Mouse (Mus musculus): ENCODE data around the gene Cfap54. TPM values are rescaled to one million over a fixed set of nuclear protein-coding genes. Genes with fewer than 3 reads are reported as not detected.

The Cfap54 gene
- total RNA-seq, 1 experiment from 2014 or later, result 1.0 TPM

- ATAC-seq (replicated peaks; ENCODE audit: insufficient number of reproducible peaks, low FRiP score, low TSS enrichment, poor library complexity, severe bottlenecking), result no peak
Measured at GRCm38 (mm10) chr10:93069721-93070120, 11.7 kb downstream of the Cfap54 start.

- ATAC-seq (replicated peaks; ENCODE audit: insufficient number of reproducible peaks, low FRiP score, low TSS enrichment, poor library complexity, severe bottlenecking), result 0 out of 2 replicates have a peak, but pooled peaks have one; percentile 14
Measured at GRCm38 (mm10) chr10:93069041-93069679, 12.3 kb downstream of the Cfap54 start.

DNA sequence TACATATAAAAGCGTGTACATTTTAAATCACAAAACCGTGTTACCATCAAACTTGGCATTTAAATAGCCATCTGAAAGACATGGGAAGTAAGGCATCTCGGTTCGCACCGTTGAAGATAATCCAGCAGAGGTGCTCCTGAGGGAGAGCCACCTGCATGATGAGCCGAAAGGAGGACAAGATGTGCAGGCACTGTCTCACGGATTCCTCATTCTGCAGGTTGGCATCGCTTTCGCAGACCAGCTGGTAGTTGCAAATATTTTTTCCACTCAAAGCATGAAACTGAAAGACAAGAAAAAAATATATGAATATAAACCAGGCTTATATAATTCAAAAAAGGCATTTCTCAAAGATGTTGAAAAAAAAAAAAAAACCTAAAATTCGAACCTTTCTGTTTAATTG is 16.4 kb downstream of the Cfap54 start:
- no peak for ATAC-seq (replicated peaks; ENCODE audit: insufficient number of reproducible peaks, low FRiP score, low TSS enrichment, poor library complexity, severe bottlenecking)

- no peak for ATAC-seq (replicated peaks; ENCODE audit: insufficient number of reproducible peaks, low FRiP score, low TSS enrichment, poor library complexity, severe bottlenecking)
Measured at GRCm38 (mm10) chr10:93063576-93063975, 17.8 kb downstream of the Cfap54 start.

- no peak for ATAC-seq (replicated peaks; ENCODE audit: insufficient number of reproducible peaks, low FRiP score, low TSS enrichment, poor library complexity, severe bottlenecking)
Measured at GRCm38 (mm10) chr10:93062395-93062794, 19.0 kb downstream of the Cfap54 start.

DNA sequence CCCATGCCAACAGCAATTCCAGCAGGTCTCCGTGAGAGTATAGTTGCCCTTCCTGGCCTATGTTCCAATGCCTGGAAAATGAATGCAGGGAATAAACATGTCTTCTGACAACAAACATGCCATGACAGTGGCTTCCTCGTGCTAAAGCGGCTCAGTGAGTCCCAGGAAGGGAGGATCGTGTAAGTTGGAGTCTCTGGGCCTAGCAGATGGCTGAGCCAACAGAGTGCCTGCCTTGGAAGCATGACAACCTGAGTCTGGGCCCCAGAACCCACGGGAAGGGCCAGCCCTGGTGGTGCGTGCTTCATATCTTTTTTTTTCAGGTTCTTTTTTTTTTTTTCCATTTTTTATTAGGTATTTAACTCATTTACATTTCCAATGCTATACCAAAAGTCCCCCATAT is 27.6 kb downstream of the Cfap54 start:
- no peak for ATAC-seq (replicated peaks; ENCODE audit: insufficient number of reproducible peaks, low FRiP score, low TSS enrichment, poor library complexity, severe bottlenecking)

GRCm38 (mm10) chr10:93053315-93053714 is 28.1 kb downstream of the Cfap54 start:
- ATAC-seq (replicated peaks; ENCODE audit: insufficient number of reproducible peaks, low FRiP score, low TSS enrichment, poor library complexity, severe bottlenecking), result no peak

- ATAC-seq (replicated peaks; ENCODE audit: insufficient number of reproducible peaks, low FRiP score, low TSS enrichment, poor library complexity, severe bottlenecking), result peak; percentile 85
Measured at GRCm38 (mm10) chr10:93051016-93051726, 30.2 kb downstream of the Cfap54 start.

- no peak for ATAC-seq (replicated peaks; ENCODE audit: insufficient number of reproducible peaks, low FRiP score, low TSS enrichment, poor library complexity, severe bottlenecking)
Measured at GRCm38 (mm10) chr10:93050571-93050970, 30.8 kb downstream of the Cfap54 start.

DNA sequence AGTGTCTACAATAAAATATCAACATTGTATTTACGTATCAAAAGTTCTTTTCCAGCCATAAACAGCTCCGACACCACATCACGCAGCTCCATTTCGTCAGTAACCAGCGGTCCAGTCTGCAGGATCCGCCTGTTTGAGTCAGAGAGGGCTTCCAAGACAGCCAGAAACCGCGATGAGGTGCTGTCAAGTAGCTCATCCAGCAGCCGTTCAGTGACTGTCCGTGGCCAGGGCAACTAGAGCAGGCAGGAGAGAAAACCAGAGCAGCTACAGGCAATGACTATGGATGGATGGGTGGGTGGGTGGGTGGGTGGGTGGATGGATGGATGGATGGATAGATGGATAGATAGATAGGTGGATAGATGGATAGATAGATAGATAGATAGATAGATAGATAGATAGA is 38.2 kb downstream of the Cfap54 start:
- ATAC-seq (replicated peaks; ENCODE audit: insufficient number of reproducible peaks, low FRiP score, low TSS enrichment, poor library complexity, severe bottlenecking), result no peak

DNA sequence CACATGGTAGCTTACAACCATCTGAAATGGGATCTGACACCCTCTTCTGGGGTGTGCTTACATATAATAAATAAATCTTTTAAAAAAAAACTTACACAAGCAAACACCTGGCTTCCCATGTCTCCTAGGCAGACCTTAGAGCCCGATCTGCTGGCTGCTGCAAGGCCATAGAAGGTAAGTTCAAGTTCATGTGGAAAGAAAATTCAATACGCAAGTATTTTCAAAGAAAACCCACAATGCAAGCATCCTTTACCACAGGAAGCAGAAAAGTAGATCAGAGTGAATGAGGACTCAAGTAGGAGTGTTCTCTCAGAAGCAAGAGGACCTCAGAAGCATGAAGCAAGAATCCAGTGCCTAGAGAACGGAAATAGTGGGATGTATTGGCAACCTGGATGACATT is 39.6 kb downstream of the Cfap54 start:
- no peak for ATAC-seq (replicated peaks; ENCODE audit: insufficient number of reproducible peaks, low FRiP score, low TSS enrichment, poor library complexity, severe bottlenecking)

DNA sequence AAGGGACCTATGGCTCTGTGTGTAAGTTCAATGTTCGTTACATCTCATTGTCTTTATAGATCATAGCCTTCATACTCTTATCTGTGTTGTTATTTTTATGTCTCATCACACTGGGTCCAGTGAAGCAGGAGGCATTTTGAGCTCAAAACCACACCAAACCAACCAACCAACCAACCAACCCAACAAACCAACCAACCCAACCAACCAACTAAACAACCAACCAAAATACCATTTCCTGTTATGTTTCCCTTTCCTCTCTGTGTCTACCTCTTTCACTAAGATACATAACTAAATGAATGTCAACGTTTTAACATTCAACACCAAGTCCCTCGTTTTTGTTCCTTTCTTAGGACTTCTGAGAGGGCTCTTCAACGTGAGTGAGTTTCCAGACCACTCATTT is 40.0 kb downstream of the Cfap54 start:
- ATAC-seq (replicated peaks; ENCODE audit: insufficient number of reproducible peaks, low FRiP score, low TSS enrichment, poor library complexity, severe bottlenecking), result no peak

DNA sequence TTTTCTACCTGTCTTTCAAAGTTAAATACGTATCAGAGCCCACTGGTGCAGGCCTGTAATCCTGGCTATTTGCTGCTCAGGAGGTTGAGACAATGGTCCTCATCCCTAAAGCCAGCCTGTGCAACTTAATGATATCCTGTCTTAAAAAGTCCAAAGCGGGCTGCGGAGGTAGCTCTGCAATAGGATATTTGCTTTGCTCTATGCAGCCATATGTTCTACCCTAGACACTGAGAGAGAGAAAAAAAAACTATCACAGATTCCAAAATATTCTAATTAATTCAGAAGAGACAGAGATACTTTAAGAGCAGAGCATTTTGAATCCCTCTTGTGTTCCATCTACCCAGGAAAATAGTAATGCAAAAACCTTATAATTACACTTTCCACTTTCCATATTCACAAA is 44.9 kb downstream of the Cfap54 start:
- no peak for ATAC-seq (replicated peaks; ENCODE audit: insufficient number of reproducible peaks, low FRiP score, low TSS enrichment, poor library complexity, severe bottlenecking)

DNA sequence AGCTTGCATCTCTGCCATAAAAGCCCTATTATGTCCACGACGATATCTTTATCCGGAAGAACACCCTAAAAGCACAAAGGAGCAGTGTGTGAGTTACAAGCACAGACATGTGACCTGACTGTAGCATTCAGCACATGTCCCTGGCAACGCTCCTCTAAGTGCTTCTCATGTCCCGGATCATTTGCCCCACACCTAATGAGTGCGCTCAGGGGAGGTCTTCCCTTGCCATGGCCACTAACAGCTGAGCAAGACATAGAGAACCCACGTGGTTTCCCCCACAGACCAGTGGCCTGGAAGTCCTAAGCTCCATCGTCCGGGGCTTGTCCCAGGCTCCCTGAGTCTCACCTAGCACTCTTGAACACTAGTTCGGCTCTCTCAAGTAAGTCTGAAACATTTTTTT is 45.9 kb downstream of the Cfap54 start:
- no peak for ATAC-seq (replicated peaks; ENCODE audit: insufficient number of reproducible peaks, low FRiP score, low TSS enrichment, poor library complexity, severe bottlenecking)

GRCm38 (mm10) chr10:93023295-93023694 is 58.1 kb downstream of the Cfap54 start:
- ATAC-seq (replicated peaks; ENCODE audit: insufficient number of reproducible peaks, low FRiP score, low TSS enrichment, poor library complexity, severe bottlenecking), result no peak

DNA sequence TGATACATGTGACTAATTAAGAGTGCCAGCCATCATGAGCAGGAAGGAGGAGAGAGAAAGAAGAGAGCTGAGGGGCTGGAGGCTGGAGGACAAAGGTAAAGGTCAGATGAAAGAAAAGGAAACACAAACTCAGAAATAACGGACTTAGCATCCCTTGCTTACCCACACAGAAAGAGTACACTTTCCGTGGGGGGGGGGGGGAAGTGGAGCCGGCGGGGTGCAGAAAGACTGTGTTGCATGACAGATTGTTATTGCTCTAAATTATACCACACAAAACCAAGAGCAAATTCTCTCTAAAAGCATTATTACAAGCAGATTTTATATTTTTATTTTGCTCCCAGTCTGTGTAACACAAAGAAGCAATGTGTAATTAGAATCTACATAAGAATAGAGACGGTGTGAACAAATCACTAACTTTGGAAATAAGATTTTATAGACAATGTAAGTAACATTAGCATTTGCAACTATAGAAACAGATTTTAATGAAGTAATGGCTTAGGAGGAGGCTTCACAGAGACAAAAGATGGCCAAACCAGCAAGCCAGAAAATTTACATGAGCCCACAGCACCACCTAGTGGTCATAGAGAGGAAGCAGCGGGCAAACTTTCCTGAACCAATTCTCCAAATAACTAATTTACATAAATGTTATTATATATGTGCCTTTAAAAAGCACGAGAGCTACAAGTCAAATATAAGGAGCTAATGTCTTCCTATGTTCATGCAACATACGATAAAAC is 67.2 kb downstream of the Cfap54 start:
- no peak for ATAC-seq (replicated peaks; ENCODE audit: insufficient number of reproducible peaks, low FRiP score, low TSS enrichment, poor library complexity, severe bottlenecking)

GRCm38 (mm10) chr10:93011085-93011484 is 70.3 kb downstream of the Cfap54 start:
- no peak for ATAC-seq (replicated peaks; ENCODE audit: insufficient number of reproducible peaks, low FRiP score, low TSS enrichment, poor library complexity, severe bottlenecking)

GRCm38 (mm10) chr10:93006970-93007369 is 74.4 kb downstream of the Cfap54 start:
- no peak for ATAC-seq (replicated peaks; ENCODE audit: insufficient number of reproducible peaks, low FRiP score, low TSS enrichment, poor library complexity, severe bottlenecking)

DNA sequence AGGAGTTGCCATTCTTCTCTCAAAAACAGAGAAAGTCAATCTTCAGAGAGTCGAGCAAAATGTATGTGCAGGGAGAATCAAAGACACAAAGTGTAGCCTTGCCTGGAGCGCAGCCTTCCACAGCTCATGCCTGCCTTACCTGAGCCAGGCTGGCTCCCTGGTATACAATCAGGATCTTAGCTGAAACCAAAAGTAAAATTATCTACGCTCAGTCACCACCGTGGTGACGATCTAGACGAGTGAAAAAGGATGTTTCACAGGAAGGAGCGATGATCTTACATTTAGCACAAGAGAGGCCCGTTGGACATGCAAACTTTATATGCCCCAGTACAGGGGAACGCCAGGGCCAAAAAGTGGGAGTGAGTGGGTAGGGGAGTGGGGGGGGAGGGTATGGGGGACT is 75.0 kb downstream of the Cfap54 start:
- ATAC-seq (replicated peaks; ENCODE audit: insufficient number of reproducible peaks, low FRiP score, low TSS enrichment, poor library complexity, severe bottlenecking), result no peak

GRCm38 (mm10) chr10:92998536-92998935 is 82.9 kb downstream of the Cfap54 start:
- no peak for ATAC-seq (replicated peaks; ENCODE audit: insufficient number of reproducible peaks, low FRiP score, low TSS enrichment, poor library complexity, severe bottlenecking)

All from monocyte, adult 5-6 weeks (primary cell).